ENCODE assay signal across 8 mouse cellular contexts in the genomic region with DNA sequence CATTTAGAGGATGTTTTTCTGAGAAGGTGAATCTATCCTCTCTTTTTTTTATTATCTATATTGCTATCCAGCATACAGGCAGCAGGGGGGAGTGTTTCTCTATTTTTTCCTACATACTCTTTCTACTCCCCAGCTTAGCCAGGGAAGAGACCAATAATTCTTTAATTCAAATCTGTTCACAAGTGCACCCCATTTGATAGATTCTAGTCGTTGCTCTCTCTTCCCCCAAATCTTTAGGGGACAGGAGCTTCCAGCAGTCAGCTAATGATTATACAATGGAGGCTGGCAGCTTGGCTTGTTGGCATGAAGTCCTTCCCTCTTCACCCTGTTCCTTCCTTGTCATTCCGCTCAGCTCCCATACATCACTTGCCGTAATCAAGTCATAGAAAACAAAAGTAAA. TPM values are rescaled to one million over a fixed set of nuclear protein-coding genes. Genes with fewer than 3 reads are reported as not detected.
A peak's percentile ranks its signal among the peaks of the same experiment; 100 is the strongest.
DNase-seq lines count a peak whose midpoint lies in the region.

No protein-coding gene starts in this region.

- DNase-seq in embryo, embryonic 10.5 days (ENCODE audit: low spot score): peak; percentile 49
- DNase-seq in embryo, embryonic 10 days (ENCODE audit: low spot score): no peak
- DNase-seq in right cerebral cortex, adult 18-20 months: peak; percentile 41
- no peak for DNase-seq in right cerebral cortex, postnatal 36 days (ENCODE audit: low spot score in 2 of 2)
- peak; percentile 51 to 61 for DNase-seq in left cerebral cortex, postnatal 14 days (ENCODE audit: low spot score in 2 of 2)
- DNase-seq in spleen, postnatal 36 days (ENCODE audit: low spot score in 2 of 2): no peak
- DNase-seq in spleen, postnatal 4 days (ENCODE audit: low spot score in 2 of 2): no peak
- no peak for DNase-seq in heart, adult 8-10 months (ENCODE audit: low spot score)

- intact Hi-C loops in left cerebral cortex, postnatal 14 days (cut with DNase I): loop anchor here (2.0 to 10.0 kb wide), 4 partner anchors 283 to 1746 kb away; a partner anchor contains a TSS

RNA-seq across cellular contexts. Expression of a gene that starts 44.7 kb away (rescaled TPM):
- 10 to 100 TPM; 35.6 to 36.0 TPM for total RNA-seq in left cerebral cortex, postnatal 14 days (2021)
- 10 to 100 TPM; 18.0 to 18.6 (median 18.4) TPM for total RNA-seq in heart, adult 8-10 months (2022)

Comparison
In these comparisons a context has a peak if more than half of its experiments do, and no peak if none do; other contexts are left out.
1. DNase-seq: peak in embryo, embryonic 10.5 days (single experiment), right cerebral cortex, adult 18-20 months (single experiment) and left cerebral cortex, postnatal 14 days (2 of 2); none in embryo, embryonic 10 days (single experiment), right cerebral cortex, postnatal 36 days (0 of 2), spleen, postnatal 36 days (0 of 2), spleen, postnatal 4 days (0 of 2) and heart, adult 8-10 months (single experiment).